Mouse (Mus musculus): ENCODE data around the gene Ralgapa2.

Ralgapa2 gene

GRCm38 (mm10) chr2:146511911-146512580 lies at the start of gene Ralgapa2:
Gene Ralgapa2 (minus strand): TSS chr2:146512344.
- peak; percentile 99 to 100 for DNase-seq

GRCm38 (mm10) chr2:146561505-146561904 lies 49.4 kb upstream of the Ralgapa2 start:
- peak in 1 of 2 experiments; percentile 18 for DNase-seq

GRCm38 (mm10) chr2:146560633-146561043 lies 48.5 kb upstream of the Ralgapa2 start:
- DNase-seq = no peak

- no peak for DNase-seq
Observed at GRCm38 (mm10) chr2:146556148-146556547, 44.0 kb upstream of the Ralgapa2 start.

- no peak for DNase-seq
Observed at GRCm38 (mm10) chr2:146555351-146555750, 43.2 kb upstream of the Ralgapa2 start.

- DNase-seq = no peak
Observed at GRCm38 (mm10) chr2:146553701-146554100, 41.6 kb upstream of the Ralgapa2 start.

- no peak for DNase-seq
Observed at GRCm38 (mm10) chr2:146551818-146552217, 39.7 kb upstream of the Ralgapa2 start.

GRCm38 (mm10) chr2:146549111-146549776 lies 37.1 kb upstream of the Ralgapa2 start:
- no peak for DNase-seq

- no peak for DNase-seq
Observed at GRCm38 (mm10) chr2:146544155-146544814, 32.1 kb upstream of the Ralgapa2 start.

- no peak for DNase-seq
Observed at GRCm38 (mm10) chr2:146533118-146533949, 21.2 kb upstream of the Ralgapa2 start.

GRCm38 (mm10) chr2:146532493-146532892 lies 20.3 kb upstream of the Ralgapa2 start:
- no peak for DNase-seq

GRCm38 (mm10) chr2:146525483-146525882 lies 13.3 kb upstream of the Ralgapa2 start:
- no peak for DNase-seq

GRCm38 (mm10) chr2:146524685-146525415 lies 12.7 kb upstream of the Ralgapa2 start:
- DNase-seq = peak; percentile 10 to 35

GRCm38 (mm10) chr2:146516894-146517293 lies 4.8 kb upstream of the Ralgapa2 start:
- DNase-seq = no peak

- DNase-seq = no peak
Observed at GRCm38 (mm10) chr2:146515081-146515480, 2.9 kb upstream of the Ralgapa2 start.

GRCm38 (mm10) chr2:146512581-146512920 lies 407 bp upstream of the Ralgapa2 start:
- peak in 1 of 2 experiments; percentile 4 for DNase-seq

GRCm38 (mm10) chr2:146511401-146511865 lies 711 bp downstream of the Ralgapa2 start:
- no peak for DNase-seq

- no peak for DNase-seq
Observed at GRCm38 (mm10) chr2:146510780-146511179, 1.4 kb downstream of the Ralgapa2 start.

GRCm38 (mm10) chr2:146502578-146503311 lies 9.4 kb downstream of the Ralgapa2 start:
- peak; percentile 17 to 51 for DNase-seq

GRCm38 (mm10) chr2:146500067-146500466 lies 12.1 kb downstream of the Ralgapa2 start:
- no peak for DNase-seq

GRCm38 (mm10) chr2:146499111-146499510 lies 13.0 kb downstream of the Ralgapa2 start:
- DNase-seq = no peak
